Mouse (Mus musculus) ES-CJ7 (cell line): ENCODE measurements at regions not wholly inside any gene's neighbourhood (a gene's known extent, or its start where the extent isn't known, plus 50 kb on each side); places are given as distances from the start of the nearest gene placed in this dataset.

Experiments
- DNase-seq: peaks from one replicate; pipeline ENCODE4 v3.0.0; 2011; ENCODE audit warnings: low read depth, low spot score

DNA sequence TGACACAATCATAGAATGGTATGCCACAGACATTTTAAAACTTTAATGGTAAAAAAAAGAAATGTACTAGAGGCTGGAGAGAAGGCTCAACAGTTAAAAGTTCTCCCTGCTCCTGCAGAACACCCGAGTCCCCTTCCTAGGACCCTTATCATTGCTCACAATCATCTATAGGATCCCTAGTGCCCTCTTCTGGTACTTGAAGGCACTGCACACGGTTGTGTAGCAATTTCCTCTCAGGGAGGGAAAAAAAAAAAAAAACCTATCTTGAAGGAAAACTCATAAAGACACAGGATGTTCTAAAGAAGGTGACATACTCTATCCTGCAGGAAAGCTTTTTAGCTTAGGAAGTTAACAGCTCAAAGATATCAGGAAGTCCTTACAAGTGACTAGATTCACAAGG is 154.4 kb upstream of the Lmcd1 start:
- DNase-seq = peak; percentile 65

DNA sequence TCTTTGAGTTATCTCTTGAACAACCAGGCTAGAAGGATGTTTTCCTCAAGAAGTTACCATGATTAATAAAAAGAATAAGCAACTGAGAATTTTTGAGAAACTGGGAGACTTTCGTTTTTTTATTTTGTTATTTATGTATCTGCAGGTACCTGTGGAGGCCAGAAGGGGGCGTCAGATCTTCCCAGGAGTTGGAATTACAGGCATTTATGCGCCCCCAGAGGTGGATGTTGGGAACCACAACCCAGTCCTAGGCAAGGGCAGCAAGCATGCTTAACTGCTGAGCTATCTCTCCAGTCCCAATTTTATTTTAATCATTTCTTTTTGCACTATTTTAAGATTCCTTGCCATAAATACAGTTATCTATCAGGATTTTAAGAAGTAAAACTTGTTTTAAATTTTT is 140.0 kb upstream of the Lmcd1 start:
- peak; percentile 87 for DNase-seq

DNA sequence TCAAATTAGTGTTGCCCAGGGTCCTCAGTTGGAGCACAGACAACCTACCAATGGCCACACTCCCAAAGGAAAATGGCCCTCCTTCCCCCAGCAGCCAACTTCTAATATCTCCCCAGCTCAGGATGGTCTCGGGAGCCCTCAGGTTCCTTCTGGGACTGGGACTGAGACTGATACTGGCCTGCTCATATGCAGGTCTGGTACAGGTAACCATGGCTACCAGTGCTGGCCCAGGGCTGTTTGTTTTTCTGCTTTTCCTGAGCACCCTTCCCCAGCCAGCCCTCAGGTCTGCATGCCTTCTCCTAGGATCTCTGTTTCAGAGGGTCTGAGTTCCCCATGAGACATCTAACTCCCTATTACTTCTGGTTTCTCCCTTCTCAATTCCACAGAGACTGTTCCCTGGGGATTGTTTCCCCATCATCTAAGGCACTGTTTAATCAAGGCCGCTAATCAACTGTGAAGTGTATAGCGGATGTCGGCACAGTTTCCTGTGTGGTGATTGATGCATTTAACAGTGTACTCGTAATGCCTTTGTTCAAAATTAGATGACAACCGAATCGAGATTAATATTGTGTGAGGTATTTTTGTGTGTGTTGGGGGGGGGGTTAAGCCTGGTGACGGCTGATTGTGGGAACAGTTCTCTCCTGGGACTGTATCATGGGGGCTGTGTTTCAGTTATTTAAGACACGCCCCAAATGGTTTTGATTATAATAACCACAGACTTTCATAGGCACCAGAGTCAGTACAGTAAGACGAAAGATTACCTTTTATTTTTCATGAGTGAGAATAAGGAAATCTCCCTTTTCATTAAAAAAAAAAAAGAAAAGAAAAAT is 120.8 kb upstream of the Lmcd1 start:
- no peak for DNase-seq

DNA sequence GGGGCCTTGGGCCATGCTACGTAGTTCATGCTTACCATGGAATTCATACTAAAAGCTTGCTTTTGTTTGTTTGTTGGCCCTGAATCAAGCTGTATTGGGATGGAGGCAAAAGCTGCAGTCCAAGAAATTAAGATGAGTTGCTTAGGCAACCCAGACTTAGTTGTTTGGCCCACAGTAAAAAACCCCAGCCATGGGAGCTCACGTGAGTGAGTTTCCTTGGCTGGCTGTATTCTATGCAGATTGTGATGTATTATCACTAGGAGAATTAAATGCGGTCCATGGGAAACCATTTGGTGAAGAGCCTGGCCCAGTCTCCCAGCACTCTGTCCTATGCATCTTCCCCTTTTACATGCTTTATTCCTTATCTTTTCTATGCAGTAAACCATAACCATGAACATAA is 106.1 kb upstream of the Lmcd1 start:
- DNase-seq = no peak

DNA sequence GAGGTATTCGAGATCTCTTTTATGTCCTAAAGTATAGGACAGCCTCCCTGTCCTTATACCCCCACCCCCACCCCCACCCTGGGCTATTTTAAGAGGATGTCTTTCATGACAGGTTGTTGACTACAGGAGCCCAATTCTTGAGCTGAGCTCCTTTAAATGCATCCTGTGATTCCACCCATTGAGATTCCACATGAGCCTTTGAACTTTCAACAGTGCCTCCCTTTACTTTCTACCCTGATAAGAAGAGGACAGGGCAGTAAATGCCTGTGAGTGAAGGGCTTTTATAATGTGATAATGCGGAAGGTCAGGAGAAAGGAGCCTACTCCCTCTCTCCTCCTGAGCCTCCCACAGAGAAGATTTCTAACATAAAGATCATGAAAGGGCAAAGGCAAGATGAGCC is 97.2 kb upstream of the Lmcd1 start:
- peak; percentile 17 for DNase-seq

DNA sequence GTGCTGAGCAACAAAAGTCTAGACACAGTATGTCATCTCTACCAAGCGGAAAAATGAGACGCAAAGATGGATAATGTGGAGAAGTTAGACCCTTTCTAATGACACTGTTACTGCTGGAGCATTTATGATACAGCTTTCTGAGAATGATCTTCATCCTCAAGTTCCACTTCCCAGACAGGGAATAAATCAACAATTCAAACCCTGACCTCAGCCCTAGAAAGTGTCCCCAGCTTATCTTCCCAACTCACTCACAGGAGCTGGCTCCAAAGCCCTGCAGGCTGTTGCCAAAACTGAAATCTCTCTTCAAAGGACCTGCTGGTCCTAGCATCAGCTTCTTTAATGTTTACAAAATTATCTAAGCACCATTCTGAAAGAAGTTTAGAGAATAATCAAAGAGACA is 85.9 kb upstream of the Lmcd1 start:
- DNase-seq = no peak

DNA sequence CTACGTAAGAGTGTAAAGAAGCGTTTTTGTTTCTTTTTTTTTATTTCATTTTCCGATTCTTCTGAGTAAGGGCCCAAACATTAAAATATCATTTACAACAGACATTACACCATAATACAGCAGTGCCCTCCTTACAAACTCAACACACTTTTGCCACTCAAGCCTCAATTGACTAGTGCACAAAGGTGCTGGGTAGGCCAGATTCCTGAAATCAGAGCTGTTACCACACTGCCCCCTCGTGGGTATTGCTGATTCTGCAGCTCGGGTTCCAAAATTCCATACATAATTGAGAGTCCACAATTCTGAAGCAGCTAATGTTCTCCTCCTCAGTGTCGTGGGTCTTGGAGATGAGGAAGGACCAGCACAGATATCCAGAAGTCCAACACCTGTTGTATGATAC is 82.5 kb upstream of the Lmcd1 start:
- peak; percentile 59 for DNase-seq

DNA sequence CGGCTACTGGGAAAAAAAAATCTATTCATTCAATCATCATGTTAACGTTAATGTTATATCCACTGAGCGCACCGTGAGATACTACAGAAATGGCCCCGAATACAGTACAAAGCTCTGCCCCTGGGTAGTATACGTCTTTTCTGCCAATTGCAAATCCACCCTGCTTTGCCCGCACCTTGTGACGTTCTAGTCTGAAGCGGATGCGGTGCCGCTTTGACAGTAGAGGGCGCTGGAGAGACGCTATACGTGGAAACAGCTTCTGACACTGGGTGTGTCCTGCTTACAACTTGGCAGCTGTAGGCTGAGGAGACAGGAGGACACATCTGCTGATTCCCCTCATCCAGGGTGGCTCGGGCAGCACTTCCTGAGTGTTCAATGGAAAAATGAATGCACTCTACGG is 76.1 kb upstream of the Lmcd1 start:
- DNase-seq = peak; percentile 94

DNA sequence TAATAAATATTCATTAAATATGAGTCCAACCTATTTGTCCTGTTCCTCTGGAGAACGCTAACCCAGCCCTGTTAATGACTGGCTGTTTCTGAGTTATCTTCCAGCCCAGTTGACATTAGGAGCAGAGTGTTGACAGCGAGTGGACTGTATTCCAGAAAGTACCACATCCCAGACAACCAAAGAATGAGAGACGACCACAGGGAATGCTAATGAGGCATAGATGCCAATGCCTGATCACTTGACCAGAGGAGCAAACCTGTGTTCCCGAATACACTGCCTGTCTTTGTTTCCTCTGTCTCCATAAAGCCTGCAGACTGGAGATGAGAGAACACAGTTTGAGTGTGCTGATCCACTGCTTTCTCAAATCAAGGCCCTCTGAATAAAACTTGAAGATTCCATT is 74.3 kb upstream of the Lmcd1 start:
- DNase-seq = no peak

DNA sequence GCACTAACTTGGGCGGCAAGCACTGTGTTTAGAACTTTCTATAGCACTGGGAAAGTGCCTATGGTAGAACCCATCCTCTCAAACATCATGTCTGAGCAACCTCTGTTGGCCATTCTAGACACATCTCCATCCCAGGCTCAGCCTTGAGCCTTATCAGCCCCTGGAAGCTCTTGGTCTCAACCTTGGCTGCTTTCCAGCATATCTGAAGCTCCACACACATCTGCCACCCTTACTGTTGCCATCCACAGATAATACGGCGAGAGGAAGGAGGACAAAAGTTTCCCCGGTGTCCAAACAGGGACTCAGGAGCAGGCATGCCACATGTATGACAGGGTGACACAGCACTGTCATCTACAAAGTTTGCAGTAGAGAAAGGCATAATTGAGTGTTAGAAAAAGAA is 71.4 kb upstream of the Lmcd1 start:
- no peak for DNase-seq

DNA sequence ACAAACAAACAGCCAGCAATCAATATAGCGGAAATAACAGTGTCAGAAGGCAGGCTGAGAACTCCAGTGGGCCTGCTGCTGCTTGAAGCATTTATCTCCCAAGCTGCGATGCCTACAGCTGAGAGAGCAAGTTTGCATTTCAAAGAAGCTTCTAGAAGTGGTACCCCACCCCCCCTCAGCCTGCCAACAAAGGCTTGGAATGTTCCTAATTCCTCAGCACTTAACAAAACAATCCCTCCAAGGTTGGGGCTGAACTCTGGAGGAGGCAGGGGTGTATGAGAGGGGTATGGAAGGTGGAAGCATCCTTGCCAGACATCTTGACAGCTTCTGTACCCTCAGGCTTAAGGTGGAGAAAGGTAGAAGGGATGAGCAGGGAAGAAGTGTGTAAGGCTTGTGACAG is 70.2 kb upstream of the Lmcd1 start:
- DNase-seq = peak; percentile 96

DNA sequence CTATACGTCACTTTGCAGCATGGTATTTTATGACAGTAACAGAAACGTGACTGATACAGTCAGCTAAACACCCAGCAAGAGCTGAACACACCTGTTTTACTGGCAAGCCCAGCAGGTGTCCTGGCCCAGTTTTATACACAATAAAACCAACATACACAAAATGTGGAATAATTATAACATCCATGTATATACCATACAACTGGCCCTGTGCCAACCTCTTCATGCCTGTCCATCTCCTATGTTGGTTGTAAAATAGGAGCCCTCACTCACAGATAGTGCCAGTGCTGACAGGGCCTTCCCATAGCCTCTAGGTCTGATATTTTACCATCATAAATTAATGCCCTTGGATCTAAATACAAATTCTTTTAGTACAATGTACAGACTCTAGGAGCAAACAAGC is 68.6 kb upstream of the Lmcd1 start:
- no peak for DNase-seq

DNA sequence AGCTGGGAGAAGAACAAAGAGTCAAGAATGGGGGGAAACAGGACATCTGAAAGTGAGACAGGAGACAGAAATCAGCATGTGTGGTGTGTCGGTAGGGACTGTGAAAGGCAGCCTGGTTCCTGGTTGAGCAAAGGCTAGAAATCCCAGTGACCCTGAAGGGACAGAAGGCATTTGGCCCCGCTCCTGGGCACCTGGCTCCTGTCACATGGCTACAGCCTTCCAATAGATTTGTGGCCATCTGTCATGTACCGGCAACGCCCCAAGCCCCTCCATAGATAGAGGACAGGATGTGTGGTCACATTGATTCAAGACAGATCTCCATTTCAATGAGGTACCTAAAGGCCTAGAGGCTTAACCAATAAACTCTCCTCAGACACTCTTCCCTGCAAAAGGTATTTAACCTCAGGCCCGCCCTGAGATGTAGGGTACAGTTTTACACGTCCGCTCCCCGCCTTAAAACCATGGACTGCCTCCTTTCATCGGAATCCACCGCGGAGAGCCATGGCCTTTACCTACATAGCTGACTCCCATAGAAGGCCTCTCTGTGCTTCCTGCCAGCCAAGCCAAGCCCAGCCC is 68.0 kb upstream of the Lmcd1 start:
- DNase-seq = peak; percentile 64

DNA sequence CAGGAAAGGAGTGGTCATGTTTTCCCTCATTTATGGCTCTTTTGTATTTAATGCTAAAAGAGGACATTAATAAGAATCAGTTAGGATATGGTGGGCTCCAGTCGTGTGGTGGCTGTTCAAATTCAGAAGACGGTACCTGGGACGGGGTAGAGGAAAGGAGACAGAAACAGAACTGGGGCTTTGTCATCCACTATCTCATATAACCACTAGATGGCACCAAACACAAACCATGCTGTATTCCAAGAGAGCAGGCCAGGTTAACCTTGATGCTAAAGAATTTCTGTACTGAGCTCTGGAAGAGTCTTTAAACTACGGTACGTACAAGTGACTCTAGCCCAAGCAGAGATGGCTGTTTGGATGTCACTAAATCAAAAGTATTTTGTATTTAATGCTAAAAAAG is 66.3 kb upstream of the Lmcd1 start:
- DNase-seq = peak; percentile 83

DNA sequence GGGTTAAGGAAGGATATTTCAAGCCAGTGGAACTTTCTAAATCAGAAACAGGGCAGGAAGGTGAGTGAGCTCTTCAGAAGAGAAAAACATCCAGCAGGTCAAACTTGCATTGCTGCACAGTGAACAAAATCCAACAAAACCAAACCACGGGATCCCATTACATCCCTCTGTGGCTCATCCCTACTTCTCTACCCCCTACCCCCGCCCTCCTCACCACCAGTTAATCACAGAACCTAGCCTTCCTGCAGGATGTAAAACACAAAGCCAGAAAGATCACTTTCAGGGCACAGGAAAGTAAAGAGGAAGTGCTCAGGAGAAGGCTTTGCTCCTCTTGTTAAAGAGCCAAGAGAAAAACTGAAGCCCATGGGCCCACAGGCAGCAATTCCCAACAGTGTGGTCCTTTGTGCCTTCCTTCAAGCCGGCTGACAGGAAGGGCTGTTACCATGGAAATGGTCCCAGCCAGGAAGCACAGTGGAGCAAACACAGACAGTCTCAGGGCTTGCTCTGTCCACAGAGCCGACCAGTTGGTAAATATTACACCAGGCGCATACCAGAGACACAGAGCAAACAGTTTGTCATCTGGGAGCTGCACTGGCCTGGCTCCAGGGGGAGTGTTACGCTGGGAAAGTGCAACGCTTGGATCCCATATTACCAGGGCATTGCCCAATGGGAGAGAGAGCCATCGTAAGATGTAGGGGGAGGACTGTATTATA is 63.2 kb upstream of the Lmcd1 start:
- DNase-seq = no peak

DNA sequence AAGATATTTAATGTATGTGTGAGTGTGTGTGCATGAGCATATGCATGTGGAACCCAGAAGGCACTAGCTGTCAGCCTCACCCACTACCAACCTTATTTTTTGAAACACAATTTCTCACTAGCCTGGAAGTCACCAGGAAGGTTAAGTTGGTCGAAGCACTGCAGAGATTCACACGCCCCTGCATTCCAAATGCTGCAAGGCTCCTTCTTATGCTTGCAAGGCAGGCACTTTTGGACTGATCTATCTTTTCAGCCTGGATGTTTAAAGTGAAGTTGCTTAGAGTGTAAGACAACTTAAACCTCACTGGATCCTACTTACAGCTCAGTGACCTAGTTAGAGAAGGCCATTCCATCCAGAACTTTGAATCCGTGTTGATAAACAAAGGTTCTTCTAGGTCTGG is 56.7 kb upstream of the Lmcd1 start:
- DNase-seq = no peak

DNA sequence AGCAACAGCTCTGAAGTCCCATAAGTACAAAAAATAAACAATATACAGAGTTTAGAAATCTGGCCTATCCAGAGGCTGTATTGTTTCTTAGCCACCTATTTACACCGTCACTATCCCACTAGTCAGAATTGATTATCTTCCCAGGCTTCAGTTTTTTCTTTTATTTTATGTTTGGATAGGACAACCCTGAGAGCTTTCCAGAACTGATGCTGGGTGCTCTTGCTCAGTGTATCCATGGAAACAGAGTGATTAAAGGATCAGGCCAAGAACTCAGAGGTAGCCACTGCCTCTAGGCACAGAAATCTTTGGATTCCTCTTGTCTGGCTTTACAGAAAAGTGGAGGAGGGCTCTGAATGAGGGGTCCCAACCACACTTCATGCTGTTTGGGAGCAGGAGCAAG is 55.3 kb upstream of the Lmcd1 start:
- DNase-seq = no peak

DNA sequence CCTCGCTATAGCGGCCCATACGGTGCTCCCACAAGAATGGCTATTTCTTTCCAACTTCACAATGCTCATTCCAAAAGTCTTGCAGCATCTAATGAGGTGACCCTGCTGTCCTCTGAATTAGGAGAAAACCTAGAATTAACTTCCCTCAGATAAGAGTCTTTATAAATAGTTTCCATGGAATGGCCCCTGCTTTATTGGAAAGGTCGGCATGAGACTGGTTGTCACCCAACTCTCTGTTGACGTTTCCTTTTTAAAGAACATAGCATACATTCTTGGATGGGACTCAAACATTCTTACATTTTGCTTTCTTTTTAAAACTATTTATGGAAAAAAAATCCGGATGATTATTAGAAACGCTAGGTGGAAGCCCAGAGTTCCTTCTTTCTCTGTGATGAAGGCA is 53.9 kb upstream of the Lmcd1 start:
- DNase-seq = no peak

DNA sequence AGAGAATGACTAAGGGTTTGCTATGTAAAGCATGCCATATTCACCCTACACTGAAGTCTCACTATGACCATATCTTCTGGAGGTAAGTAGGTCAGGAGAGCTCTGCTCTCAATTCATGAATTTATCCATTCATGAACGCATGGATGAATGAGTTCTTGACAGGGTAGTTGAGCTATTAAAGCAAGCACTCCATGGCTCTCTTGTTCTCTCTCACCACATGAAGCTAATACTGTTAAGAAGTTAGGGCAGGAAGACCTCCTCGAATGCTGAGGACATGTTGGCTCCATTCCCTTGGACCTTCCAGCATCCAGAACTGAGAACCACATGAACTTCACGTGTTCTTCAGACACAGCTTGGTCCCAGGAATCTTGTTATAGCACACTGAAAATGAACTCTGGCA is 53.4 kb upstream of the Lmcd1 start:
- no peak for DNase-seq

DNA sequence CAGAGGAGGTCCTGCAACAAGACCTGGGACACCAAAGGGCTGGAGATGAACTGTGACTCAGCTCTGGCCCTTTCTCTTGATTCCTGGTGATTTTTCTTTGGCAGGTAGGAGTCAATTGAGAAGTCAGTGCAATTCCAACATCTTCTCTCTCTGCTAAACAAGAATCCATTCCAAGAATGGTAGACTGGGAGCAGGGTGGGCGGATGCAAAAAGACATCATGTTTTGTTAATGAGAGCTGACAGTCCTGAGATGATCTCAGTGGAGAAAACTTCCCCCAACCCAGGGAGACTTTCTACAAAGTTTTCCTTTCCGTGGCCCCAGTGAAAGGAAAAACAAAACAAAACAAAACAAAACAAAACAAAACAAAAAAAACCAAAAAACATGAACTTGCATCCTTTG is 52.2 kb upstream of the Lmcd1 start:
- DNase-seq = no peak

DNA sequence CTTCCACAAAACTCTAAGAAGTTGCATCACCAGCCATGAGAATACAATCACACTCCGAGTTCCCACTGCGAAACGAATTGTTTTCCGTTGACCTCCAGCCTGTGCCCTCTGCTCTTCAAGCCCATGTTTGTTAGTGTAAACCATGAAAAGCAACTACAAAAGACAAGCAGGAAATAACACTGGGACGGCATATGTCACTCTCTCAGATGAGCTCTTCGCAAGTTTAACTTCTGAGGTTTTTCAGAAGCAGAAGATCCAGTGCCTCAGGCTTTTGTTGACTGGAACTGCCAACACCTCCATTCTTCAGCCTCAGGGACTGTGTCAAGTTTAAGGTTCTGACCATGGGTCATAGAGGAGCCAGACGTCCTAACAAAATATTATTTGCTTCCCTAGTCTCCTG is 50.2 kb upstream of the Lmcd1 start:
- no peak for DNase-seq
